Comparison of ENCODE assay signal across 8 mouse cellular contexts in genomic region chr4:88550161-88550945, GRCm38 (mm10). TPM values are rescaled to one million over a fixed set of nuclear protein-coding genes. Genes with fewer than 3 reads are reported as not detected.
DNase-seq lines count a peak whose midpoint lies in the region.

No protein-coding gene starts in this region.

- DNase-seq in adrenal gland, adult 18-20 months (ENCODE audit: low spot score in 2 of 2), result peak; percentile 69 to 76
- DNase-seq in embryo, embryonic 10 days (ENCODE audit: low spot score), result peak; percentile 90
- peak; percentile 73 for DNase-seq in gastrocnemius, postnatal 10 days
- DNase-seq in induced T-regulatory cell, adult 2 months (ENCODE audit: low read depth), result peak; percentile 96
- DNase-seq in left cerebral cortex, adult 8-10 months (ENCODE audit: low spot score in 2 of 2), result peak; percentile 13 to 40
- DNase-seq in right cerebral cortex, adult 2 months (ENCODE audit: low spot score in 2 of 2), result peak; percentile 62 to 74
- DNase-seq in urinary bladder, postnatal 4 days (ENCODE audit: low spot score in 2 of 2), result peak; percentile 49 to 74

- H3K27me3 ChIP-seq in megakaryocyte, embryonic 14.5 days (replicated peaks), result peaks cover 5% of the 10 kb centered on the region

- H3K36me3 ChIP-seq in megakaryocyte, embryonic 14.5 days (replicated peaks; ENCODE audit: low read length), result no peaks in the 10 kb centered on the region

- peaks cover 30% of the 10 kb centered on the region for H3K4me1 ChIP-seq in megakaryocyte, embryonic 14.5 days

- no peaks in the 10 kb centered on the region for H3K9me3 ChIP-seq in megakaryocyte, embryonic 14.5 days

- peak overlapping the region; percentile 92 for H3K4me3 ChIP-seq in megakaryocyte, embryonic 14.5 days (replicated peaks)

RNA-seq across cellular contexts. Expression of gene Ifna15, which starts 7.7 kb away (rescaled TPM):
- total RNA-seq in adrenal gland, adult 18-20 months (2021), result not detected
- total RNA-seq in gastrocnemius, postnatal 10 days (2021), result not detected
- total RNA-seq in left cerebral cortex, adult 8-10 months (2022), result not detected
- polyA plus RNA-seq in megakaryocyte, embryonic 14.5 days (2012; ENCODE audit: insufficient read depth, low replicate concordance), result not detected in 2 replicates

RNA-seq across cellular contexts. Expression of gene Ifna14, which starts 21.2 kb away (rescaled TPM):
- total RNA-seq in adrenal gland, adult 18-20 months (2021), result not detected
- not detected for total RNA-seq in gastrocnemius, postnatal 10 days (2021)
- total RNA-seq in left cerebral cortex, adult 8-10 months (2022), result not detected
- polyA plus RNA-seq in megakaryocyte, embryonic 14.5 days (2012; ENCODE audit: insufficient read depth, low replicate concordance), result not detected in 2 replicates

RNA-seq across cellular contexts. Expression of gene Ifnb1, which starts 27.8 kb away (rescaled TPM):
- not detected for total RNA-seq in adrenal gland, adult 18-20 months (2021)
- not detected for total RNA-seq in gastrocnemius, postnatal 10 days (2021)
- total RNA-seq in left cerebral cortex, adult 8-10 months (2022), result not detected
- polyA plus RNA-seq in megakaryocyte, embryonic 14.5 days (2012; ENCODE audit: insufficient read depth, low replicate concordance), result not detected in 2 replicates

RNA-seq across cellular contexts. Expression of gene Ifna9, which starts 41.8 kb away (rescaled TPM):
- total RNA-seq in adrenal gland, adult 18-20 months (2021), result not detected
- not detected for total RNA-seq in gastrocnemius, postnatal 10 days (2021)
- total RNA-seq in left cerebral cortex, adult 8-10 months (2022), result not detected
- polyA plus RNA-seq in megakaryocyte, embryonic 14.5 days (2012; ENCODE audit: insufficient read depth, low replicate concordance), result not detected in 2 replicates

RNA-seq across cellular contexts. Expression of gene Ifna12, which starts 52.8 kb away (rescaled TPM):
- not detected for total RNA-seq in adrenal gland, adult 18-20 months (2021)
- not detected for total RNA-seq in gastrocnemius, postnatal 10 days (2021)
- not detected for total RNA-seq in left cerebral cortex, adult 8-10 months (2022)
- not detected in 2 replicates for polyA plus RNA-seq in megakaryocyte, embryonic 14.5 days (2012; ENCODE audit: insufficient read depth, low replicate concordance)

Comparison
In these comparisons a context has a peak if more than half of its experiments do, and no peak if none do; other contexts are left out.
1. Peak in every context shown above with its lines: DNase-seq and H3K4me3 ChIP-seq.
2. DNase-seq: peak in every context shown above with its lines; median percentile 96 in induced T-regulatory cell, adult 2 months; 90 in embryo, embryonic 10 days; 73 in gastrocnemius, postnatal 10 days; 72 in adrenal gland, adult 18-20 months; 68 in right cerebral cortex, adult 2 months; 62 in urinary bladder, postnatal 4 days; 26 in left cerebral cortex, adult 8-10 months.